Mouse (Mus musculus): ENCODE data around the gene Tjp1. TPM values are rescaled to one million over a fixed set of nuclear protein-coding genes. Genes with fewer than 3 reads are reported as not detected.

Tjp1 gene
- total and polyA plus RNA-seq, 2 experiments from 2014 or later, result 23.2 to 46.7 TPM

GRCm38 (mm10) chr7:65482216-65482615, 45.4 kb downstream of the Tjp1 start:
- Histone ChIP-seq H3K4me1 (ENCODE audit: insufficient read depth, low read length) (no peaks in the 10 kb centered on the region), H3K27me3 (ENCODE audit: insufficient read depth, low read length) (no peaks in the 10 kb centered on the region), H3K9ac (replicated peaks; ENCODE audit: low read length, poor library complexity, severe bottlenecking) (no peak overlapping the region), H3K36me3 (ENCODE audit: insufficient read depth, low read length) (no peaks in the 10 kb centered on the region), H3K4me3 (ENCODE audit: low read depth, low read length) (no peak overlapping the region), H3K4me2 (ENCODE audit: low read depth, low read length, poor library complexity, severe bottlenecking) (no peak overlapping the region), H3K9me3 (ENCODE audit: low read length) (no peaks in the 10 kb centered on the region), H3K27ac (ENCODE audit: low read depth, low read length) (no peak overlapping the region)
- no peak for TF ChIP-seq CTCF (IDR thresholded peaks at IDR 0.05)
- WGBS, result 80% methylated on average over 2 of the region's 2 CpGs
- DNase-seq (ENCODE audit: low spot score), result no peak
- ATAC-seq (ENCODE audit: low FRiP score), result no peak

- H3K27me3 ChIP-seq (ENCODE audit: insufficient read depth, low read length), result no peaks in the 10 kb centered on the region
- H3K4me1 ChIP-seq (ENCODE audit: insufficient read depth, low read length), result peaks cover 2% of the 10 kb centered on the region; the same call in 1 of the 2 replicates
- 78% methylated on average over 3 of the region's 3 CpGs for WGBS
- H3K9ac ChIP-seq (replicated peaks; ENCODE audit: low read length, poor library complexity, severe bottlenecking), result no peak overlapping the region
- ATAC-seq (ENCODE audit: low FRiP score) (no peak), DNase-seq (ENCODE audit: low spot score) (no peak)
- TF ChIP-seq CTCF (IDR thresholded peaks at IDR 0.05), result no peak
- H3K4me3 ChIP-seq (ENCODE audit: low read depth, low read length), result no peak overlapping the region
- no peak overlapping the region for H3K27ac ChIP-seq (ENCODE audit: low read depth, low read length)
- no peaks in the 10 kb centered on the region for H3K36me3 ChIP-seq (ENCODE audit: insufficient read depth, low read length)
- no peak overlapping the region for H3K4me2 ChIP-seq (ENCODE audit: low read depth, low read length, poor library complexity, severe bottlenecking)
- no peaks in the 10 kb centered on the region for H3K9me3 ChIP-seq (ENCODE audit: low read length)
Measured at GRCm38 (mm10) chr7:65472048-65472447, 55.5 kb downstream of the Tjp1 start.

- no peak overlapping the region for H3K27ac ChIP-seq (ENCODE audit: low read depth, low read length)
- no peak for TF ChIP-seq CTCF (IDR thresholded peaks at IDR 0.05)
- H3K4me1 ChIP-seq (ENCODE audit: insufficient read depth, low read length), result peaks cover 2% of the 10 kb centered on the region; the same call in 1 of the 2 replicates
- no peaks in the 10 kb centered on the region for H3K27me3 ChIP-seq (ENCODE audit: insufficient read depth, low read length)
- no peak for DNase-seq (ENCODE audit: low spot score)
- H3K36me3 ChIP-seq (ENCODE audit: insufficient read depth, low read length), result no peaks in the 10 kb centered on the region
- H3K9me3 ChIP-seq (ENCODE audit: low read length), result no peaks in the 10 kb centered on the region
- H3K9ac ChIP-seq (replicated peaks; ENCODE audit: low read length, poor library complexity, severe bottlenecking), result no peak overlapping the region
- H3K4me2 ChIP-seq (ENCODE audit: low read depth, low read length, poor library complexity, severe bottlenecking), result no peak overlapping the region
- H3K4me3 ChIP-seq (ENCODE audit: low read depth, low read length), result no peak overlapping the region
- WGBS, result 85% methylated on average over 6 of the region's 6 CpGs
- no peak for ATAC-seq (ENCODE audit: low FRiP score)
Measured at GRCm38 (mm10) chr7:65471406-65471805, 56.2 kb downstream of the Tjp1 start.

- Histone ChIP-seq H3K27me3 (ENCODE audit: insufficient read depth, low read length) (no peaks in the 10 kb centered on the region), H3K36me3 (ENCODE audit: insufficient read depth, low read length) (no peaks in the 10 kb centered on the region), H3K27ac (ENCODE audit: low read depth, low read length) (no peak overlapping the region), H3K4me3 (ENCODE audit: low read depth, low read length) (no peak overlapping the region), H3K9ac (replicated peaks; ENCODE audit: low read length, poor library complexity, severe bottlenecking) (no peak overlapping the region), H3K9me3 (ENCODE audit: low read length) (no peaks in the 10 kb centered on the region), H3K4me2 (ENCODE audit: low read depth, low read length, poor library complexity, severe bottlenecking) (no peak overlapping the region), H3K4me1 (ENCODE audit: insufficient read depth, low read length) (peaks cover 2% of the 10 kb centered on the region; the same call in 1 of the 2 replicates)
- no peak for ATAC-seq (ENCODE audit: low FRiP score)
- no peak for TF ChIP-seq CTCF (IDR thresholded peaks at IDR 0.05)
- no peak for DNase-seq (ENCODE audit: low spot score)
- 25% methylated on average over 8 of the region's 8 CpGs for WGBS
Measured at GRCm38 (mm10) chr7:65470214-65470613, 57.4 kb downstream of the Tjp1 start.

GRCm38 (mm10) chr7:65469666-65470065, 57.9 kb downstream of the Tjp1 start:
- Histone ChIP-seq H3K9me3 (ENCODE audit: low read length) (no peaks in the 10 kb centered on the region), H3K4me1 (ENCODE audit: insufficient read depth, low read length) (peaks cover 2% of the 10 kb centered on the region; the same call in 1 of the 2 replicates), H3K9ac (replicated peaks; ENCODE audit: low read length, poor library complexity, severe bottlenecking) (no peak overlapping the region), H3K4me2 (ENCODE audit: low read depth, low read length, poor library complexity, severe bottlenecking) (no peak overlapping the region), H3K27me3 (ENCODE audit: insufficient read depth, low read length) (no peaks in the 10 kb centered on the region), H3K36me3 (ENCODE audit: insufficient read depth, low read length) (no peaks in the 10 kb centered on the region), H3K27ac (ENCODE audit: low read depth, low read length) (no peak overlapping the region), H3K4me3 (ENCODE audit: low read depth, low read length) (no peak overlapping the region)
- no peak for ATAC-seq (ENCODE audit: low FRiP score)
- 37% methylated on average over 6 of the region's 6 CpGs for WGBS
- TF ChIP-seq CTCF (IDR thresholded peaks at IDR 0.05), result no peak
- DNase-seq (ENCODE audit: low spot score), result no peak

- Histone ChIP-seq H3K4me1 (ENCODE audit: insufficient read depth, low read length) (peaks cover 2% of the 10 kb centered on the region; the same call in 1 of the 2 replicates), H3K9ac (replicated peaks; ENCODE audit: low read length, poor library complexity, severe bottlenecking) (no peak overlapping the region), H3K36me3 (ENCODE audit: insufficient read depth, low read length) (no peaks in the 10 kb centered on the region), H3K27ac (ENCODE audit: low read depth, low read length) (no peak overlapping the region), H3K4me2 (ENCODE audit: low read depth, low read length, poor library complexity, severe bottlenecking) (no peak overlapping the region), H3K4me3 (ENCODE audit: low read depth, low read length) (no peak overlapping the region), H3K9me3 (ENCODE audit: low read length) (no peaks in the 10 kb centered on the region), H3K27me3 (ENCODE audit: insufficient read depth, low read length) (no peaks in the 10 kb centered on the region)
- 83% methylated on average over 8 of the region's 8 CpGs for WGBS
- no peak for ATAC-seq (ENCODE audit: low FRiP score)
- no peak for TF ChIP-seq CTCF (IDR thresholded peaks at IDR 0.05)
- DNase-seq (ENCODE audit: low spot score), result no peak
Measured at GRCm38 (mm10) chr7:65468191-65468590, 59.4 kb downstream of the Tjp1 start.
